Mouse (Mus musculus): Measurements from ENCODE around the gene Ccl1. TPM values are rescaled to one million over a fixed set of nuclear protein-coding genes. Genes with fewer than 3 reads are reported as not detected.

The Ccl1 gene
- polyA plus RNA-seq, 1 experiment from 2014 or later, result not detected

DNA sequence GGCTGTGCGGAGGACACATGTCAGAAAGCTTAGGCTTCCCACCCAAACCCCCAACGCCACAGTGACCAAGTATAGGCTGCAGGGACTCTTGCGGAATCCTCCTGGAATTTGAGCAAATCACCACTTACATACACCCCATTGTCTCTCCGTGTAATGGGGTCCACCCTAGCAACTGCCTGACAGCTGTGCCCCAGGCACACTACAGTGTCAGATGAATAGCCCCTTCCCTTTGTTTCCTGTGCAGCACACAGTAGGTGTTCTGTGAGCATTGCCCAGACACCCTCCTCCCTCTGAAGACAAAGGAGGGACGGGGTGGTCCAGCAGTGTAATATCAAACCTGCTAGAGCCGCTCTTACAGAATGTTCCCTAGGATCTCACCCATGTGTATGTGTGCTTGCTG lies 54.2 kb downstream of the Ccl1 start:
- no peak overlapping the region for H3K4me3 ChIP-seq
- WGBS, result 70% methylated on average over 6 of the region's 6 CpGs

DNA sequence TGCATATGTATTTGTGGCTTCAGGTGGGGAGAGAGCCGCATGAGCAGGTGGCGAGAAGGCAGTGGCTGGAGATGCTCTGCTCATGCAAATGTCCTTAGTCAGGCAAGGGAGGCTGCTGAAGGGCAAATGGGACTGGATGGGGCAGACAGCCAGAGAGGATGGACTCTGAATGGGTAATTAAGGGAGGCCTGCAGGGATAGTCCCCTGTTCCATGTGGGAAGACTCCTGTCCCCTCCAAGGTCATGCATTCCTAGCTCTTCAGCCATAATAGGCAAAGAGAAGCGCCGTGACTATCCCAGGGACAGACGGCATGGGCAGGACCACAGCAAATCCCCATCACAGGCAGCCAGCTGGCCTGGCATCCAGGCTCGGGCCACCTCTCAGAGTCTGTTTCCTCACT lies 55.5 kb downstream of the Ccl1 start:
- WGBS, result 85% methylated on average over 6 of the region's 6 CpGs
- no peak overlapping the region for H3K27ac ChIP-seq

More for the DNA sequence above, 54.2 kb downstream of the Ccl1 start:
- H3K9me3 ChIP-seq (replicated peaks), result no peaks in the 10 kb centered on the region
- peaks cover 23% of the 10 kb centered on the region; the same call in 1 of the 2 replicates for H3K27me3 ChIP-seq (ENCODE audit: low read depth, poor library complexity, severe bottlenecking)
- no peak overlapping the region for H3K27ac ChIP-seq
- H3K4me1 ChIP-seq, result peaks cover 11% of the 10 kb centered on the region
- no peaks in the 10 kb centered on the region for H3K36me3 ChIP-seq
- DNase-seq (ENCODE audit: low spot score), result no peak

DNA sequence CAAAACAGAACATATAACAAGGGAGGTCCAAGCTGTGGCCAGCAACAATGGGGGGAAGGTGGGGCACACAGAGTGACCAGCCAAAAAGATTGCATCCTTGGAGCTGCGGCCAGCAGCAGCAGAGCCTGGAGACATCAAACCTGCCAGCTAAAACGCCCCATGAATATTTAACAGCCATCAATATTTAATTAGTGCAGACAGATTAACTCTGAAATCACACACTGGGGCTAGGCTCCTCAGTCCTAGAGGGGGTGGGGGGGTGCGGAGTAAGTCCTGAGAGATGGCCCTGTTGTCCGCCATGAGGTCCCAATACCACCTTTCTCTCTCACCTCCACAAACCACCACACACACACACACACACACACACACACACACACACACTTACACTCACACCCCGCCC lies 68.1 kb downstream of the Ccl1 start:
- H3K9me3 ChIP-seq (replicated peaks), result no peaks in the 10 kb centered on the region
- H3K4me3 ChIP-seq, result no peak overlapping the region
- H3K36me3 ChIP-seq, result no peaks in the 10 kb centered on the region
- H3K27ac ChIP-seq, result no peak overlapping the region
- 64% methylated on average over 5 of the region's 5 CpGs for WGBS
- H3K4me1 ChIP-seq, result peaks cover 18% of the 10 kb centered on the region; the same call in 1 of the 2 replicates
- DNase-seq (ENCODE audit: low spot score), result no peak
- peaks cover 39% of the 10 kb centered on the region for H3K27me3 ChIP-seq (ENCODE audit: low read depth, poor library complexity, severe bottlenecking)

More for the DNA sequence above, 55.5 kb downstream of the Ccl1 start:
- Histone ChIP-seq H3K36me3 (no peaks in the 10 kb centered on the region), H3K9me3 (replicated peaks) (no peaks in the 10 kb centered on the region), H3K27me3 (ENCODE audit: low read depth, poor library complexity, severe bottlenecking) (peaks cover 14% of the 10 kb centered on the region; the same call in 1 of the 2 replicates), H3K4me3 (no peak overlapping the region), H3K4me1 (peaks cover 3% of the 10 kb centered on the region)
- DNase-seq (ENCODE audit: low spot score), result no peak

DNA sequence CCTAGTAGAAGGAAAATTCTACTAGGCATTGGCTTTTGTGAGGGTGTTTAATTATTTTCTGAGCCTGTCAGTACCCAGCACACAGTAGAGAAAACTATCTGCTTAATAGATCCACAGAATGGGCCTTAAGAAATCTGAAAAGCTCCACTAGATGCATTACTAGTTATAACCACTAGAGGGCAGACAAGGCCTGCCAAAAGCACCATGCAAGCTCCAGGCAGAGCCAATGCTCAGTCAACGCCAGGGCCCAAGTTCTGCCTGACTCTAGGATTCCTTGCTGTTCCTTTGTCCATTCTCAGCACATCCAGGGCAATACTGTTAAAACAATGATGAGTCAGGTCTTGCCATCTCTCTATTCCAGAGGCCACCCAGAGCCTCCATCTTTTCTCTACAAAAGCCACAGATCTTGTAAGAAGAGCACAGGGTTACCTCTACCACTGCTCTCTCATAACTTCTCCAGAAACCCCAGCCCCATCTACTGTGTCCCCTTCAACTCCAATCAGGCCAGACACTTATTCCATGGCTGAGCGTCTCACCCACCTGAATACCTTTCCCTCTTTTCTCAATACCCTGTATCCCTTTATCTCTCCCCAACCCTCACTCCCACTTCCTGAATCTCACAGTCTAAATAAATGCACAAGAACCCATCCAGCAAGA lies 69.8 kb downstream of the Ccl1 start:
- peaks cover 43% of the 10 kb centered on the region for H3K27me3 ChIP-seq (ENCODE audit: low read depth, poor library complexity, severe bottlenecking)
- peaks cover 18% of the 10 kb centered on the region; the same call in 1 of the 2 replicates for H3K4me1 ChIP-seq
- 43% methylated on average over 2 of the region's 2 CpGs for WGBS
- peak; percentile 53 for DNase-seq (ENCODE audit: low spot score)
- no peak overlapping the region for H3K27ac ChIP-seq
- no peaks in the 10 kb centered on the region for H3K36me3 ChIP-seq
- H3K4me3 ChIP-seq, result no peak overlapping the region
- H3K9me3 ChIP-seq (replicated peaks), result no peaks in the 10 kb centered on the region

DNA sequence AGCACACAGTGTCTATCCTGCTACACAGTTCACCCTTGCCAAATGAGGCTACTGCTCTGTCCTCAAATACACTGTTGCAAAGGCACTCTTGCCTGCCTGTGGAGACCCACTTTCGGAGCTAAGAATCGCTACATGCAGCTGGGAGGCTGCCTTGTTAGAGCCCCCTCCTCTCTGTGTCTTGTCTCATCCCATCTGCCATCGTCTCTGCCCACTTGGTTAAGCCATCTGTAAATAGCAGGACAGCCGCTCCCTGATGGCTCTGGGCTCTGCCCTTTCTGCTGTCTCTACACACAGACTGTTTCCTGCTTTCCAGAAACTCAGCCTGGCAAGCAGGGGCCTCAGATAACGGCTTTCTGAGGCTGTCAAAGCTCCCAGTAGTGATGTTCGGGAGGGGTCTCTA lies 71.5 kb downstream of the Ccl1 start:
- peaks cover 13% of the 10 kb centered on the region; the same call in 1 of the 2 replicates for H3K4me1 ChIP-seq
- peaks cover 43% of the 10 kb centered on the region for H3K27me3 ChIP-seq (ENCODE audit: low read depth, poor library complexity, severe bottlenecking)

DNA sequence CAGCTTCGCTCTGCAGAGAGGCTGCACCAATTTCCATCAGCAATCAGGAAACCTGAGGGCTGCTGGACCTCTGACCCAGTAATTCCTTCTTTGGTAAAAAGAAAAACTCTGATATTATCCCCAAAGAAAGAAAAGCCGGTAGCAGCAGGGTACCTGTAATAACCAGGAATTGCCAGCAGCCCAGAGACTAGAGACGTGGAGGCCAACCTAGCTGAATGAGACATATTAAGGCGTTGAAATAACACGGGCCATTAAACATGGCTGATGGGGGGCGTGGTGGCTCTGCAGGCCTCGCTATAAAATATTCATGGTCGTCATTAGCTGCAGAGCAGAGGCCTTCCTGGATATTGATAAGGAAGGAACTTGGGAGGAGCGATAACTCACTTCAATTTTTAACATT lies 78.5 kb downstream of the Ccl1 start:
- no peak overlapping the region for H3K4me3 ChIP-seq
- no peak for DNase-seq (ENCODE audit: low spot score)
- H3K4me1 ChIP-seq, result peaks cover 5% of the 10 kb centered on the region; the same call in 1 of the 2 replicates
- no peak overlapping the region for H3K27ac ChIP-seq
- 80% methylated on average over 9 of the region's 9 CpGs for WGBS
- H3K9me3 ChIP-seq (replicated peaks), result no peaks in the 10 kb centered on the region
- no peaks in the 10 kb centered on the region for H3K36me3 ChIP-seq
- H3K27me3 ChIP-seq (ENCODE audit: low read depth, poor library complexity, severe bottlenecking), result no peaks in the 10 kb centered on the region

More for the DNA sequence above, 71.5 kb downstream of the Ccl1 start:
- Histone ChIP-seq H3K27ac (no peak overlapping the region), H3K36me3 (no peaks in the 10 kb centered on the region), H3K4me3 (no peak overlapping the region), H3K9me3 (replicated peaks) (no peaks in the 10 kb centered on the region)
- DNase-seq (ENCODE audit: low spot score), result no peak
- 66% methylated on average over 6 of the region's 6 CpGs for WGBS

DNA sequence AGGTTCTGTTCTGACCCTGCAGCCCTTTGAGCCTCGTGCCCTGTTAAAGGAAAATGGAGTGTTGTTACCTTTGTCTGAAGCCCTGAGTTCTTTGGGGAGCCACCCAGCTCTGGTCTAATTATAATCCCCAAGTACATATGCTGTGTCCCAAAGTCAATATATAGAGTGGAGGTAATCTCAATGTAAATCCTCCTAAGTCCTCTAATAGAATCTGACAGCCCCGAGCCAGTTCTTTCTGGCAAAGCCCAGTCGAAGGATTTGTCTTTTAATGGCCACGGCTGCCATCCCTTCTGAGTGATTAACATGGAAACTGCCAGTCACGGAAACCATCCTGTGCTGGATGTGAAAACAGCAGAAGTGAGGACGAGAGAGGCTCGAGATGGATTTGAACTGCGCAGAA lies 79.6 kb downstream of the Ccl1 start:
- Histone ChIP-seq H3K36me3 (no peaks in the 10 kb centered on the region), H3K27ac (no peak overlapping the region), H3K4me1 (peaks cover 5% of the 10 kb centered on the region; the same call in 1 of the 2 replicates), H3K9me3 (replicated peaks) (no peaks in the 10 kb centered on the region), H3K27me3 (ENCODE audit: low read depth, poor library complexity, severe bottlenecking) (no peaks in the 10 kb centered on the region), H3K4me3 (no peak overlapping the region)
- DNase-seq (ENCODE audit: low spot score), result no peak
- WGBS, result 85% methylated on average over 8 of the region's 8 CpGs

DNA sequence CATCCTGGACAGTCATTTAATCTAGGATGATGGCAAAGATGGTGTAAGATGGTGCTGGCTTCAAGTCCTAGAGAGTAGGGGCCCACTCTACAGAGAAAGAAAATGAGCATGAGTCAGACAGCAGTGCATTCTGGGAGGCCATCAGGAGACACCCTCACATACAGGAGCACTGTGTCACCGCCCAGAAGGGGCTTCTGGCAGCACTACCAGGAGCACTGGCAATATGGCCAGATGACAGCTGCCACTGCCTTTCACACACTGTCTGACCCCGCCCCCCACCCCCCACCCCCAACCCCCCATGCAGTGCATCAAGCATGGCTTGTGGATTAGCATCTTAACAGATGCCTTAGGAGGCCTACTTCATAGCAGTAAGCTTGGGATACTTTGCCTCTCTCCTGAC lies 89.0 kb downstream of the Ccl1 start:
- Histone ChIP-seq H3K27me3 (ENCODE audit: low read depth, poor library complexity, severe bottlenecking) (no peaks in the 10 kb centered on the region), H3K4me3 (no peak overlapping the region), H3K9me3 (replicated peaks) (no peaks in the 10 kb centered on the region), H3K27ac (no peak overlapping the region), H3K36me3 (no peaks in the 10 kb centered on the region), H3K4me1 (no peaks in the 10 kb centered on the region)
- 52% methylated on average over 2 of the region's 2 CpGs for WGBS
- no peak for DNase-seq (ENCODE audit: low spot score)

DNA sequence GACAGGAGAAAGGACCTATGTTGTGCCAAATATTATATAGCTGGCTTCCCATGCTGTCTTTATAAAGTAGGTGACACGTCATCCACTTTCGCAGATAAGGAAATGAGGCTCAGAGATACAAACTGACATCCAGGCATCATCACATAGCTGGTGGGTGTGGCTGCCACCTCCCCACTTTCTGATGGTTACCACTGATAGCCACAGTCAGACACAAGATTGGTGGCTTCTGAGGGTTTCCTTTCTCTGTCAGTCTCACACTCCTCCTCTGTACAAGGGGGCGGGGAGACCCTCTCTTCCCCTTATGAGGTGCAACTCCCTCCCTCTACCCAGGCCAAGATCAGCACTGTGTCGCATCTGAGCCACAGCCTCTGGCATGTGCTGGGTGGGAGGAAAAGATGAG lies 91.1 kb downstream of the Ccl1 start:
- no peak for DNase-seq (ENCODE audit: low spot score)
- H3K27ac ChIP-seq, result no peak overlapping the region
- no peaks in the 10 kb centered on the region for H3K9me3 ChIP-seq (replicated peaks)
- no peaks in the 10 kb centered on the region for H3K4me1 ChIP-seq
- H3K36me3 ChIP-seq, result no peaks in the 10 kb centered on the region
- WGBS, result 82% methylated on average over 4 of the region's 4 CpGs
- H3K27me3 ChIP-seq (ENCODE audit: low read depth, poor library complexity, severe bottlenecking), result no peaks in the 10 kb centered on the region
- H3K4me3 ChIP-seq, result no peak overlapping the region

DNA sequence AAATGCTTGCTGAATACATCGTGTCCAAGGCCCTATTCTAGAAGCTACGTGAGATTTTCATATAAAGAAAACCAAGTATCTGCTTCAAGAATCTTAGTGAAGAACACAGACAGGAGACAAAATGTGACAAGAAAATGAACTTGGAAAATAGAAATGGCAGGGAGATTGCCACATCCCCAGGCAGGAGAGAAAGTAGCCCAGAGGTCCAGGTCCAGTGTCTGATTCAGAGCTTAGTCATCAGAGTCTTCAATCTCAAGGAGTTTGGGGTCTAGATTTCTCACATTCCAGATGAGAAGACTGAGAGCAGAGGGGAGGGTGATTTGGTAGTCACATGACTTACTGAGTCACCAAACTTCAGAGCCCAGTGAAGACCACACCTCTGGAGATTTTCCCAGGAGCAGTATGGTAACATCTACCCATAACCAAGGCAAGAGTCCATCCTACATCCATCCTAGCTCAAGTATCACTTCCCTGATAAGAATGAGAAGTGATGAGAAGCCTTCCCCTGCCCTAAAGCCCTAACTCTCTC lies 98.5 kb downstream of the Ccl1 start:
- no peak for DNase-seq (ENCODE audit: low spot score)
- Histone ChIP-seq H3K4me3 (no peak overlapping the region), H3K36me3 (no peaks in the 10 kb centered on the region), H3K27me3 (ENCODE audit: low read depth, poor library complexity, severe bottlenecking) (no peaks in the 10 kb centered on the region), H3K9me3 (replicated peaks) (no peaks in the 10 kb centered on the region), H3K4me1 (no peaks in the 10 kb centered on the region), H3K27ac (no peak overlapping the region)
- 97% methylated on average over 2 of the region's 2 CpGs for WGBS

DNA sequence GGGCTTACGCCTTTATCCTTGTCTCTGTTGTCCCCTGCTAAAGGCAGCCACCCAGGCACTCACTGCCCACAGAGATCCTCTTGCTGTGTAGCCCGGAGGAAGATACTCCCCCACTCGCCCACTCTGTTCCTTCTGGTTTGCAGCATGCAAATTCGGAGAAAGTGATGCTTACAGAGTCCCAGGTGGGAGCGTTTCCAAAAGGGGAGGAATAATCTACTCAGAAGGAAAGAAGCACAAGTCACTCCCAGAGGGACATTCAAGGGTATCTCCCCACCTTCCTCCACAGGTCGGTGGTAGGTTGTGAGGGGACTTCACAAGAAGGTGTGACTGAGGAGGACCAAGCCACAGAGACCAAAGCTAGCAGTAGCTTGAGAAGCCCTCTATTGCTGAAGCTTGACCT lies 100.3 kb downstream of the Ccl1 start:
- Histone ChIP-seq H3K9me3 (replicated peaks) (no peaks in the 10 kb centered on the region), H3K27me3 (ENCODE audit: low read depth, poor library complexity, severe bottlenecking) (no peaks in the 10 kb centered on the region), H3K4me3 (no peak overlapping the region), H3K4me1 (no peaks in the 10 kb centered on the region), H3K27ac (no peak overlapping the region), H3K36me3 (no peaks in the 10 kb centered on the region)
- DNase-seq (ENCODE audit: low spot score), result no peak
- 85% methylated on average over 6 of the region's 6 CpGs for WGBS

DNA sequence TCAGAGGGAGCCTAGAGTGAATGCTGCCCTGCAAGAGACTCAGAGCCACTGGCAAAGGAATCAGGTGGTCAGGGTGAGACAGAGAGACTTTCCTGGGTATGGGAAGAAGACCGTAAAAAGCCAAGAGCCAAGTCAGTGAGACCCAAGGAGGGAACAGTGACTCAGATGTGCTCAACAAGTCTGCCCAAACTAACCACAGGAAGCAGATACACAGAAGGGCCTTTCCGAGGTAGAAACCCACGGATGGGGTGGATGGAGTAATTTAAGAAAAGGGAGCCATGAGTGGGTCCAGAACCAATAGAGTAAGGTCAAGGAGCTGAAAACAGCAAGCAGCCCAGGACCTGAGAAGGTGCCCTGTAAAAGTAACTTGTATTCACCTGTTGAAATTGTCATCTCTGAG lies 101.8 kb downstream of the Ccl1 start:
- Histone ChIP-seq H3K9me3 (replicated peaks) (no peaks in the 10 kb centered on the region), H3K27ac (no peak overlapping the region), H3K36me3 (no peaks in the 10 kb centered on the region), H3K4me1 (no peaks in the 10 kb centered on the region), H3K4me3 (no peak overlapping the region), H3K27me3 (ENCODE audit: low read depth, poor library complexity, severe bottlenecking) (no peaks in the 10 kb centered on the region)
- 85% methylated on average over 3 of the region's 3 CpGs for WGBS
- no peak for DNase-seq (ENCODE audit: low spot score)

DNA sequence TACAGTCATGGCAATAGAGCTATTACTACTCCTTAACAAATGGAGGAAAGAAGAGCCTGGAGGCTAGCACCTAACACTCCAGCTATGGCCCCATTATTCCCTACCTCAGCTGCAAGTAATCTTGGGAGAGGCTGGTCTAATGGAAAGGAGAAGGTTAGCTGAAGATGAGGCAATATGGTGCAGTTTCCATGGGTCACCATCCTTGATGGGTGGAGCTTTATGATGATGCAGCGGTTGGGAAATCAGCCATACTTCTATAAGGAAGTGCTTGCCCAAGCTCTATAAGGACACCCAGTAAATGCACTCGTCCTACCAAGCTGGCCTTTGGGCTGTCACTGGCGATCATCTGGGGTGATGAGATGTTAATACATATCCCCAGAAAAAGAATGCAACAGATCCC lies 107.7 kb downstream of the Ccl1 start:
- Histone ChIP-seq H3K36me3 (no peaks in the 10 kb centered on the region), H3K9me3 (replicated peaks) (no peaks in the 10 kb centered on the region), H3K27ac (no peak overlapping the region), H3K4me3 (no peak overlapping the region), H3K4me1 (no peaks in the 10 kb centered on the region), H3K27me3 (ENCODE audit: low read depth, poor library complexity, severe bottlenecking) (no peaks in the 10 kb centered on the region)
- no peak for DNase-seq (ENCODE audit: low spot score)
- 89% methylated on average over 3 of the region's 3 CpGs for WGBS

DNA sequence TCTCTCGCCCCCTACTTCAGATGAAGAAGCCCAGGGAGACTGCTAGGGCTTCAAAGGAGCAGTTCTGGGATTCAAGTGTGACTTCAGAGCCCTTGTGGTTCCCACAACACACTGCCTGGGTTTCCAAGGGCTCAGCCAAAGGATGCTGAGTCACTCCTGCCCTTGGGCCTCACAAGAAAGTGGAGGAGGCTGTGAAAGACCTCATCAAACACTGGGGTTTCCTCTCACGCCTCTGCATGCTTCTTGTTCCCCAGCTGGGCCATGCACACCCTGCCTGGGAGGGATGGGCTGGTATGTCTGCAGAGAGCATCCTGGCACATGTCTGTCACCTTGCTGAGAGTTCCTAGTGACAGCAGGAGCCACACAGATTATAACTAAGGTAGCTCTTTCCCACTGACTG lies 110.5 kb downstream of the Ccl1 start:
- Histone ChIP-seq H3K4me3 (no peak overlapping the region), H3K27me3 (ENCODE audit: low read depth, poor library complexity, severe bottlenecking) (no peaks in the 10 kb centered on the region), H3K36me3 (no peaks in the 10 kb centered on the region), H3K9me3 (replicated peaks) (no peaks in the 10 kb centered on the region), H3K4me1 (no peaks in the 10 kb centered on the region), H3K27ac (no peak overlapping the region)
- DNase-seq (ENCODE audit: low spot score), result no peak
- 50% methylated on average over 2 of the region's 2 CpGs for WGBS
